Mouse (Mus musculus) adrenal gland, postnatal 14 days (tissue): ENCODE measurements around the gene Crnn. TPM values are rescaled to one million over a fixed set of nuclear protein-coding genes. Genes with fewer than 3 reads are reported as not detected.
A peak's percentile ranks its signal among the peaks of the same experiment; 100 is the strongest.

Experiments
- DNase-seq: peaks from one replicate; pipeline ENCODE4 v3.0.0; 2021; ENCODE audit warnings: mixed read lengths
- long read RNA-seq, 2 experiments: library from polyadenylated mRNA; stranded (forward); transcript quantifications; one replicate each; pipeline ENCODE4 v2.0.0; 2021
- total RNA-seq: library from RNA; stranded (reverse); gene quantifications from 2 replicates; pipeline ENCODE4 v1.2.3, GENCODE M21; 2021

Gene Crnn
- total RNA-seq = not detected in 2 replicates
- long read RNA-seq, experiment 1 = 0 reads
- long read RNA-seq, experiment 2 = 0 reads

DNA sequence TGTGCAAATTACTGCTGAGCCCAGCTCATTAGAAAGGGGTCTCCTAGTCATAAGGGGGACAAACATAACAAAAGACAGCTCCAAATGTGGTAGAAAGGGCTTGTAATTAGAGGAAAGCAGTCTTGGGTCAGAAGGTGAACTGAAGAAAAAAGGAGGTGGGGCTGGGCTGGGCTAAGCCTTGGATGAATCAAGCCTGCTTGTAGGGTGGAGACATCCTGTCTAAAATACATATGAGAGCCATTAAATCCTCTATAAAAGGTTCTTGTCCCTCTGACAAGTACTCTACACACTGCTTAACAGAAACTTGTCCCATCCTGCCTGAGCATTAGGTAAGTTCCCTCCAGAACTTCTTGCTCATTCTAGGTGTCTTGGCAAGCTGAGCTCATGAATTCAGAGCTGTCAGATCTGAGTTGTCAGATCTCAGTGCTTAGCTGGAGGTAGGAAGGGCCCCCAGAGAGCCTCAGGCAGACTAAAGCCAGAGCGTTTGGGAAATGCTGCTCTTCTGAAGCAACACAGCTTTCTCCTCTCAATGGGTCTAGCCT is at the start of gene Crnn:
Crnn (plus strand) TSS at position 278 of the 542 bp plus-strand sequence.
- DNase-seq = no peak

DNA sequence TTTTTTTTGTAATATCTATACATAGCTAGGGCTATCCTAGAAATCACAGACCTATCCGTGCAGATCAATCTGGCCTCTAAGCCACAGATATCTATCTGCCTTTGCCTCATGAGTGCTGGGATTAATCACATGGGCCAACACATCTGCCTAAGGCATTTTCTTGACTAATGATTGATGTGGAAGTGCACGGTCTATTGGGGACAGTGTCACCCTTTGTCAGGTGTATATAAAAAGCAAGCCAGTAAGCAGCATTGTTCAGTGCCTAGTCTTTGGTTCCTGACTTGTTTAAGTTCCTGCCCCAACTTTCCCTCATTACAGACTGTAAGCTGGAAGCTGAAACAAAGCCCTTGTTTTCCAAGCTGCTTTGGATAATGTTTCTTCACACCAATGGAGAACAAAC is 48.1 kb upstream of the Crnn start:
- no peak for DNase-seq

DNA sequence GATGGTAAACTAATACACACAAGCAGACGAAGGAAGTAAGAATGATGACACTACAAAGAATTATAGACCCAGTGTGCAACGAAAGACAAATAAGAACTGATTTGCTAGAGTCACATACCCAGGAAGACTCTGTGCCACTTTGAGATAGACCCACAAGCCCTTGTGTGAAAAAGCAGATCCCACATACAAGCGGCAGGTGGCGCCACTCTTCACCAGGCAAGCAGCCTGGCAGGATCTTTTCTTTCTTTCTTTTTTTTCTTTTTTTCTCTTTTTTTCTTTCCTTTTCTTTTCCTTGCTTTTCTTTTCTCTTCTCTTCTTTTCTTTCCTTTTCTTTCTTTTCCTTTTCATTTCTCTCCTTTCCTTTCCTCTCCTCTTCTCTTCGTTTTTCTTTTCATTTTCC is 32.9 kb upstream of the Crnn start:
- peak; percentile 30 for DNase-seq

DNA sequence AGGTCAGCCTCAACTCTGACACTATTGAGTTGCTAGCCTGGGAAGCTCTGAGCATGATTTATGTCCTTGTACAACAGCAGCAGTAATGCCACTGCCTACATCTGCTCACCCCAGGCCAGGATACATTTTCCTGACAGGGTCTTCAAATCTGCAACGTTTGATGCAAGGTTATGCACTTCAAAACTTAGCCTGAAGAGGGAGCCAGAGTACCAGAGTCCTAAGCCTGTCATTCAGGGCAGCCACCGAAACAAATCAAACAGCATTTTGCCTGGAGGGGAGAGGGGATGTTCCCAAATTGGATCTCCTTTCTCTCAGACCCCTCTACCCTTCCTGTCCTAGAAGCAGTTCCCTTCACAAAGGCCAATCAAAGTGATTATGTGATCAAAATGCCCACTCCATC is 30.1 kb upstream of the Crnn start:
- DNase-seq = peak; percentile 18

DNA sequence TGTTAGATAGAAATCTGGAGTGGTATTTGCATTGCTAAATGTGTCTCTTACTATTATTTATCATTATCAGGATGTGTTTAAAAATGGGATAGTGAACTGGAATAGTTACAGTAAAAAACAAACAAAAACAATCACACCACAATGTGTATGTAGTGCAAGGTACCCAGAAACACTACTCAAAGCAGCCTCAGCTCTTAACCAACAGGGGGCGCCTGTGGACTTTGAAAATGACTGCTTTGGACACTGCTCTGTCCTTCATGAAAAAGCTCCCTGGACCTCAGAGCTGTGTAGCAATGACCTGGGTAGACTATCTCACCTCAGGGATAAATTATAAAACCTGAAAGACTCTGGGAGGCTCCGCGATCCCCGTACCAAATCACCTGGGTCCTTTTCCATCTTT is 25.5 kb upstream of the Crnn start:
- DNase-seq = peak; percentile 6

DNA sequence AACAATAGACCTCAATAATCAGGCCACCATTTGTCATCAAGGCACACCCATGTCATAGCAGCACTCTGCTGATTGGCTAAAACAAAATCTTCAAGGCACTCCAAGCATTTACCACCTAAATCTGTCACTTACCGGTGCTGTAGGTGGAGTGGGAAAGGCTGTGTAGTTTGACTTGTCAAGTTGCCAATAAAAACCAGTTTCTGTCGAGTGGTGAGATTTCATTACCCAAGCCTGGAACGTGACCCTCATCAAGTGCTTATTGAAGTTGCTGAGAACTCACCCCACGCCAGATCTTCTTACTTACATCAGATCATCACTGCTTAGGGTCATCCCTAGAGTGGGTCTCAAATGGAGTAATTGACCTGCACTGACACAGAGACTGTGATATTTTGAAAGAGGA is 16.5 kb upstream of the Crnn start:
- DNase-seq = no peak

DNA sequence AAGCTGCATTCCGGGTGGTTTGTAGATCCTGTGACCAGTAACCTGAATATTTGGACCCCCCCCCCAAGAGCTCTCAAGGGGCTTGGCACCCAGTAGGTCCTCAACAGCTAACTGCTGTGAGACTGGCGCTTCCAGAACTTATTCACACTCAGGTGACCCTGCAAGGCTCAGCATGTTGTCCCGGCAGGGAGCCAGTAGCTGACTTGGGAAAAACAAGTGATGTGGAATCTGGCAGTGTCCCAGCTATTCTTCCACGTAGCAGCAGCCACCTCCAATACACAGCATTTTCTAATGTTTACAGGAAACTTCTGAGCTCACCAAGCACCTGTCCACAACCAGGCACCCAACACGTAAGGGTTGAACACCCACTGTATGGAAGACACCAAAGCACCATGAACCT is 15.5 kb upstream of the Crnn start:
- no peak for DNase-seq

DNA sequence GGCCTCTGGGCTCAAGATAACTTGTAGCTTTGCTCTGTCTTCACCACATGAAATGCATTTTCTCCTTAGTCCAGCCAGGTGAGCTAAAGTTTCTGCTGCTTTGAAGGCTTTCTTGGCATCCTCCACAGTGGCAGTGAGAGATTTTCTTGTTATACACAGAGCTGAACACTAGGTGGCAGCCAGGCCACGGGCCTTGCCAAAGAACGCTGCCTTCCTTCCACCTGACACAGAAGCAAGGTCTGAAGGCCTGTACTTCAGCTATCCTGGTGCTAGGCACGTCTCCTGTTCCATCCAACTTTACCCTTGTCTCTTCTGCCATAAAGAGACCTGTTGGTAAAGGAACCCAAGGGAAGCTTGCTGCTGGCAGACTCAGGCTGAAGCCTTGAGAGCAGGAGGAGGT is 14.1 kb upstream of the Crnn start:
- DNase-seq = peak; percentile 53

DNA sequence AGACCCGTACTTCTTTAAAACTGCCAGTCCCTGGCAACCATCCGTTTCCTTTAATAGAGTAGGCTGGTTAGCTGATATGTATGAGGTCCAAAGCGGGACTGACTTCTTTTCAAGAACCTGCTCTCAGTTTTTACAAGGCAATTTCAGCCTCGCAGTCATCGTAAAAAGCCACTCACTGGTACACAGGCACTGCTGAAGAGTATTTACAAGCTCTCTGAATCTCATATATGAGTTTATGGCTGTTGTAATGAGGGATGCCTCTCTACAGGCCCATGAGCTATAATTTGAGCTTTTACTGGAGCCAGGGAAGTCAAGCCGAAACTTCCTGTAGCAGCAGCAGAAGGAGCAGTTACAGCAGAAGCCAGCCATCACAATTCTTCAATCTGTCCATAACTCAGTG is 17.9 kb downstream of the Crnn start:
- no peak for DNase-seq

DNA sequence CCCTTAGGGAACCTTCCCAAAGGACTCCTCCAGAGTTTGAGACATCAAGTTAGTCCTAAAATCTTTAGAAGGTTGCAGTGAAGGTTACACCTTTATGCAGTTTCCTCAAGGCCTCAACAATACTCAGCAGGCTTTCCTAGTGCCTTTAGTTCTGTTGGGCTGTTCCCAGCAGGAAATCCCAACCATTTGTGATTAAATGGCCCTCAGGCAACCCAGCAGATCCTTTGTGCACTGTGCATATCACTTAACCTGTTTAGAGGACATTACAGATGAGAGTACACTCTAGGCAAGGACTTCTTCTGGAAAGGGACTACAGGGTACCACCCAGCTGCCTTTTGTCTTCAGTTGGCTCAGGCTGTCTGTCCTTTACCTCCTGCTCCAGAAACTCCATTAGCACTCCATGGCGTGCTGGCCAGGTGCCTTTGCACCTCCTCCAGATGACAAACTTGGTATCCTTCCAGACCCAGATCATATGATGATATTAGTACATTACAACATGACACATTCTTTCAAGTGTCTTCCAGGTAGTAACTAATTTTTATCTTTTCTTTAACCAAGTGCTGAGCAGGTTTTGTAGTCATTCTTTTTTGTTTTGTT is 18.5 kb downstream of the Crnn start:
- DNase-seq = no peak

DNA sequence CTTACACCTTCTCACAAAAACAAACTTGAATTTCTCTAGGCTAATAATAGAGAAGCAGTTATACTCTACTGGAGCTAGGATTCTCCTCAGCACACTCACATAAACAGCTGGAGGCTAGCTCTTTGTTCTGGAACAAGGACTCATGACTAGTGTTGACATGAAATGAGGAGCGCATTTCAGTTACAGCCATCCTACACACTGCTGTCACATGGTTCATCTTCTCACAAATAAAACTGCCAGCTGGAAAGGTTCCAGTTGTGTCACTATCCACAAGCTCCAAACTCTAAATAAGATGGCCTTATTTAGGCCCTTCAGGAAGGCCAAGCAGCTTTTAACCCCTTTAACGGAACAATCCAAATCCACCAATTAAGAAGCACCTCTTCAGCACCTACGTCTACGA is 36.3 kb downstream of the Crnn start:
- no peak for DNase-seq

DNA sequence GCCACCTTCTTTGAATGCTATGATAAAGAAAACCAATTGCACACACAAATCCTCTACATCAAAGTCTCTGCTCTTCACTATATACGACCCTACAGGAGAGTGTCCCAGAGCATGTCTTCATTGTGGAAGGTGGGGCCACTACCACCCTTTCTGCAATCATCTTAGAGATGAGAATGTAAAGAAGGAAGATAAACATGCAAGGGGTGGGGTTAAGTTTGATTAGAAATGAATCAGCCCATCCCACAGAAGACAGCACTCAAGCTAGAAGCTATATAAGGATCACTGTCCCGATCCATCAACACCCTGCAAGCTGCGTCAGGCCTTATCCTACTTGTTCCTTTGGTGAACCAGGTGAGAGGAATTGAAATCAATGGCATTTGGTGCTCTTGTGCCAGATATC is 52.4 kb downstream of the Crnn start, which contains the start of gene Flg2:
Flg2 (plus strand) TSS at position 301 of the 400 bp plus-strand sequence.
- DNase-seq = no peak

Other genes starting within 250 kb of the Crnn start
- not detected in 2 replicates for gene Lce3a, start 218.6 kb upstream of the Crnn start, total RNA-seq
- not detected in 2 replicates for gene Lce3b, start 211.8 kb upstream of the Crnn start, total RNA-seq
- gene Lce3c, start 200.3 kb upstream of the Crnn start, total RNA-seq = not detected in 2 replicates
- not detected in 2 replicates for gene Lce3d, start 187.4 kb upstream of the Crnn start, total RNA-seq
- not detected in 2 replicates for gene Lce3e, start 177.7 kb upstream of the Crnn start, total RNA-seq
- gene Lce3f, start 152.6 kb upstream of the Crnn start, total RNA-seq = not detected in 2 replicates
- gene Crct1, start 129.1 kb upstream of the Crnn start, total RNA-seq = not detected in 2 replicates
- gene Lce1m, start 125.7 kb upstream of the Crnn start, total RNA-seq = not detected in 2 replicates
- gene Gm4858, start 76.0 kb upstream of the Crnn start, total RNA-seq = not detected in 2 replicates
- not detected in 2 replicates for gene Flg2, start 52.5 kb downstream of the Crnn start, total RNA-seq
- gene Flg, start 128.7 kb downstream of the Crnn start, total RNA-seq = not detected in 2 replicates
- gene Hrnr, start 175.0 kb downstream of the Crnn start, total RNA-seq = not detected in 2 replicates
- gene Rptn, start 248.9 kb downstream of the Crnn start, total RNA-seq = not detected in 2 replicates